9 mouse cellular contexts compared by ENCODE assay signal in the genomic region with DNA sequence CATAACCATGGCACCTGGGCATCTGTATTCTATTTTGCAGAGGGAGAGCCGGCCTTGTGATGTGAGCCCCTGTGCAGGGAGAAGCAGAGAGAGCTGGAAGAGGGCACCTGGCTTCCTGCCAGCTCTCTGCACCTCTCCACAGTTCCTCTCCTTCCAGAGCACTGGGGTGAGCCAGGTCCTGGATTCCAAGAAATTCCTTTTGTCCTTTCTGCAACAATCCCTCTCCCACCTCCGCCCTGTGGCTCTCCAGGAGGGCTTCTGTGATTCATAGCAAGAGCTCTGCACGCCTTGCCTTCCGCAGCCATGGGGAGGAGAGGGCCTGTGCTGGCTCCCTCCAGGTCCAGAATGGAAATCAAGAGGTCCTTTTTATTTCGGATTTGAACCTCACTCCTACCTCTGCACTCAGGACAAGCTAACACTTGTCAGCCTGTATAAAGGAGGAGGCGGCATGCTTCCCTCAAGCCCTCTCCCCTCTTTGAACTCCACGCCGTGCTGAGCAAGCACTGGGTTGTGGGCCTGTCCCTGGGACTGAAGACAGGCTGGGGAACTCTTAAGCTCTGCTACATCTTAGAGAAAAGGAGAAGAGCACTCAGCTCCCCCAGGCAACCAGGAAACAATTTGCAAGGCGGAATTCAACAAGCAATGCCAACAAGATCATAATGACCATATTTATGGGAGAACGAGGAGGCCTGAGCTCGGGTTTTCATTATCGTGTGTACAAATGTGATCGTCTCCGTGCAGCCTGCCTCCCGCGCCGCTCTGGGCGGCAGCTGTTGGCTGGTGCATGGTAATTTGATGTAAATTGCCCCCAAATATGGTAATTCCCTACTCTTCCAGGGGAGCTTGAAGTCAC. TPM values are rescaled to one million over a fixed set of nuclear protein-coding genes. Genes with fewer than 3 reads are reported as not detected.
DNase-seq lines count a peak whose midpoint lies in the region; ATAC-seq and TF ChIP-seq lines count a peak whose summit lies in the region.
"Had no signal": no experiment of that assay in that cellular context is flagged by ENCODE, and none has a peak within 500 bp of the region (broad histone marks: within the 10 kb centered on the region; RNA-seq: fewer than 3 reads in every experiment).

No protein-coding gene starts in this region.

- no peaks in the 10 kb centered on the region for H3K9me3 ChIP-seq in kidney, postnatal 0 days (replicated peaks; ENCODE audit: low read length)
- H3K9me3 ChIP-seq in heart, embryonic 14.5 days (ENCODE audit: control insufficient read depth, low read length), result no peaks in the 10 kb centered on the region
- no peaks in the 10 kb centered on the region for H3K9me3 ChIP-seq in liver, embryonic 13.5 days (replicated peaks)
- H3K9me3 ChIP-seq in stomach, embryonic 14.5 days (ENCODE audit: control insufficient read depth, low read depth, low read length), result no peaks in the 10 kb centered on the region

- H3K4me1 ChIP-seq in kidney, postnatal 0 days (replicated peaks; ENCODE audit: insufficient read depth, low read length), result no peaks in the 10 kb centered on the region
- H3K4me1 ChIP-seq in bone marrow macrophage, adult 2 months (ENCODE audit: control insufficient read depth, insufficient read depth, low read length), result no peaks in the 10 kb centered on the region
- H3K4me1 ChIP-seq in heart, embryonic 14.5 days (ENCODE audit: control insufficient read depth in 2 of 2, insufficient read depth in 2 of 2, low read length in 2 of 2), result peaks cover 54 to 58% of the 10 kb centered on the region in 2 experiments
- peaks cover 54% of the 10 kb centered on the region for H3K4me1 ChIP-seq in liver, embryonic 13.5 days (replicated peaks)
- H3K4me1 ChIP-seq in stomach, embryonic 14.5 days (ENCODE audit: control insufficient read depth, insufficient read depth, low read length), result peaks cover 46% of the 10 kb centered on the region

- H3K27me3 ChIP-seq in kidney, postnatal 0 days (ENCODE audit: insufficient read depth, low read length), result no peaks in the 10 kb centered on the region
- peaks cover 2% of the 10 kb centered on the region; the same call in 1 of the 2 replicates for H3K27me3 ChIP-seq in heart, embryonic 14.5 days (ENCODE audit: control insufficient read depth, insufficient read depth, low read length)
- peaks cover 61% of the 10 kb centered on the region for H3K27me3 ChIP-seq in liver, embryonic 13.5 days
- no peaks in the 10 kb centered on the region; the same call in 1 of the 2 replicates for H3K27me3 ChIP-seq in stomach, embryonic 14.5 days (ENCODE audit: control insufficient read depth, insufficient read depth, low read length)
- H3K27me3 ChIP-seq: Patski had no signal

- H3K36me3 ChIP-seq in kidney, postnatal 0 days (ENCODE audit: insufficient read depth, low read length), result no peaks in the 10 kb centered on the region
- no peaks in the 10 kb centered on the region for H3K36me3 ChIP-seq in heart, embryonic 14.5 days (ENCODE audit: control insufficient read depth, insufficient read depth, low read length)
- no peaks in the 10 kb centered on the region for H3K36me3 ChIP-seq in liver, embryonic 13.5 days
- no peaks in the 10 kb centered on the region for H3K36me3 ChIP-seq in stomach, embryonic 14.5 days (ENCODE audit: control insufficient read depth, insufficient read depth, low read length)

- no peak for TF ChIP-seq POLR2A in bone marrow macrophage, adult 2 months (IDR thresholded peaks at IDR 0.05; ENCODE audit: borderline replicate concordance, low read depth, low read length)

- peak; percentile 46 for DNase-seq in kidney, postnatal 0 days (ENCODE audit: low spot score)
- DNase-seq in kidney, postnatal 14 days, result no peak
- DNase-seq in liver, embryonic 13.5 days, result no peak
- DNase-seq in adrenal gland, adult 18-20 months (ENCODE audit: low spot score in 2 of 2), result no peak
- DNase-seq in urinary bladder, adult 2 months (ENCODE audit: low spot score), result no peak

- no peak for TF ChIP-seq CTCF in kidney, postnatal 0 days (IDR thresholded peaks at IDR 0.05; ENCODE audit: low read depth)
- TF ChIP-seq CTCF in bone marrow macrophage, adult 2 months (IDR thresholded peaks at IDR 0.05; ENCODE audit: low read depth, low read length), result no peak

- H3K9ac ChIP-seq in kidney, postnatal 0 days (ENCODE audit: low read depth, low read length), result no peak overlapping the region
- H3K9ac ChIP-seq in heart, embryonic 14.5 days (ENCODE audit: low read length), result peak overlapping the region; percentile 61
- H3K9ac ChIP-seq in liver, embryonic 13.5 days, result peak overlapping the region; percentile 44; the same call in 1 of the 2 replicates
- peak overlapping the region; percentile 18; the same call in 1 of the 2 replicates for H3K9ac ChIP-seq in stomach, embryonic 14.5 days (replicated peaks; ENCODE audit: low read depth, low read length)

- ATAC-seq in kidney, postnatal 0 days (replicated peaks; ENCODE audit: low FRiP score, low read depth), result no peak
- no peak for ATAC-seq in heart, embryonic 14.5 days (ENCODE audit: insufficient number of reproducible peaks, insufficient read depth, low FRiP score, low read depth)
- ATAC-seq in liver, embryonic 13.5 days (ENCODE audit: low read depth), result no peak
- no peak for ATAC-seq in stomach, embryonic 14.5 days (ENCODE audit: insufficient number of reproducible peaks, insufficient read depth, low FRiP score, low read depth)
- ATAC-seq: Patski had no signal

- no peak overlapping the region for H3K27ac ChIP-seq in kidney, postnatal 0 days
- H3K27ac ChIP-seq in bone marrow macrophage, adult 2 months (ENCODE audit: insufficient read depth, low read depth, low read length), result no peak overlapping the region
- peak overlapping the region; percentile 23 to 55; a peak in 3 of 4 replicates for H3K27ac ChIP-seq in heart, embryonic 14.5 days (replicated peaks in 1 of 2; ENCODE audit: control insufficient read depth in 1 of 2, insufficient read depth in 1 of 2, low read depth in 2 of 2, low read length in 2 of 2)
- H3K27ac ChIP-seq in liver, embryonic 13.5 days, result no peak overlapping the region
- peak overlapping the region; percentile 36; the same call in 1 of the 2 replicates for H3K27ac ChIP-seq in stomach, embryonic 14.5 days (ENCODE audit: low read length)

- WGBS in kidney, postnatal 0 days, result 11% methylated on average over 18 of the region's 18 CpGs
- 10% methylated on average over 18 of the region's 18 CpGs for WGBS in heart, embryonic 14.5 days
- 15% methylated on average over 18 of the region's 18 CpGs for WGBS in liver, embryonic 13.5 days (ENCODE audit: insufficient replicate concordance)
- WGBS in stomach, embryonic 14.5 days, result 13% methylated on average over 18 of the region's 18 CpGs

- peak overlapping the region; percentile 33 for H3K4me2 ChIP-seq in kidney, postnatal 0 days (ENCODE audit: low read length)
- H3K4me2 ChIP-seq in heart, embryonic 14.5 days (ENCODE audit: low read length), result peak overlapping the region; percentile 63
- peak overlapping the region; percentile 53 for H3K4me2 ChIP-seq in liver, embryonic 13.5 days
- 0 out of 2 replicates have a peak overlapping the region, but pooled peaks have one; percentile 16 for H3K4me2 ChIP-seq in stomach, embryonic 14.5 days (replicated peaks; ENCODE audit: low read depth, low read length)

- H3K4me3 ChIP-seq in kidney, postnatal 0 days (replicated peaks; ENCODE audit: low read depth, low read length), result no peak overlapping the region
- H3K4me3 ChIP-seq in bone marrow macrophage, adult 2 months (ENCODE audit: insufficient read depth, low read length), result peak overlapping the region; percentile 41
- peak overlapping the region; percentile 6 to 11; a peak in 3 of 4 replicates for H3K4me3 ChIP-seq in heart, embryonic 14.5 days (ENCODE audit: control insufficient read depth in 1 of 2, insufficient read depth in 1 of 2, low read depth in 1 of 2, low read length in 2 of 2)
- peak overlapping the region; percentile 44 for H3K4me3 ChIP-seq in liver, embryonic 13.5 days (replicated peaks)
- H3K4me3 ChIP-seq in stomach, embryonic 14.5 days (ENCODE audit: low read depth, low read length), result no peak overlapping the region

RNA-seq across cellular contexts. Expression of a gene that starts 35.3 kb away (rescaled TPM):
- 9.7 and 12.1 TPM in 2 replicates for polyA plus RNA-seq in kidney, postnatal 0 days (2015; fragmentation: Nextera tagmentation; extraction: Ambion mirVana)
- polyA plus RNA-seq in bone marrow macrophage, adult 2 months (2012; ENCODE audit: insufficient read depth, insufficient read length, missing spikeins), result 4.2 and 4.3 TPM in 2 replicates
- polyA plus RNA-seq in heart, embryonic 14.5 days (2014; fragmentation: Nextera tagmentation; extraction: Ambion mirVana), result 68.7 and 75.0 TPM in 2 replicates
- polyA plus RNA-seq in liver, embryonic 13.5 days (2015; fragmentation: Nextera tagmentation; extraction: Ambion mirVana), result 44.1 and 50.6 TPM in 2 replicates
- 5.0 and 12.5 TPM in 2 replicates for polyA plus RNA-seq in stomach, embryonic 14.5 days (2014; fragmentation: Nextera tagmentation; extraction: Ambion mirVana)
- 10 to 100 TPM; 15.3 to 31.9 TPM for total RNA-seq in adrenal gland, adult 18-20 months (2021)
- polyA plus RNA-seq in urinary bladder, adult 2 months (2012; rRNA removed), result 22.8 and 28.5 TPM in 2 replicates

Comparison
In these comparisons a context has a peak if more than half of its experiments do, and no peak if none do; other contexts are left out.
1. H3K27ac ChIP-seq: peak in heart, embryonic 14.5 days (2 of 2) and stomach, embryonic 14.5 days (single experiment); none in kidney, postnatal 0 days (single experiment), bone marrow macrophage, adult 2 months (single experiment) and liver, embryonic 13.5 days (single experiment).
2. H3K4me3 ChIP-seq: peak in bone marrow macrophage, adult 2 months (single experiment), heart, embryonic 14.5 days (2 of 2) and liver, embryonic 13.5 days (single experiment); none in kidney, postnatal 0 days (single experiment) and stomach, embryonic 14.5 days (single experiment).
3. Peak in every context shown above with its lines, with median percentiles within 50 percentile points of each other: H3K4me2 ChIP-seq.